Mouse (Mus musculus) NIH3T3 (cell line): ENCODE data around the gene Fancg.
A peak's percentile ranks its signal among the peaks of the same experiment; 100 is the strongest.

ENCODE experiments used
- DNase-seq: peaks from one replicate; pipeline ENCODE4 v3.0.0-alpha.2; 2012; ENCODE audit warnings: low read depth

The Fancg gene

DNA sequence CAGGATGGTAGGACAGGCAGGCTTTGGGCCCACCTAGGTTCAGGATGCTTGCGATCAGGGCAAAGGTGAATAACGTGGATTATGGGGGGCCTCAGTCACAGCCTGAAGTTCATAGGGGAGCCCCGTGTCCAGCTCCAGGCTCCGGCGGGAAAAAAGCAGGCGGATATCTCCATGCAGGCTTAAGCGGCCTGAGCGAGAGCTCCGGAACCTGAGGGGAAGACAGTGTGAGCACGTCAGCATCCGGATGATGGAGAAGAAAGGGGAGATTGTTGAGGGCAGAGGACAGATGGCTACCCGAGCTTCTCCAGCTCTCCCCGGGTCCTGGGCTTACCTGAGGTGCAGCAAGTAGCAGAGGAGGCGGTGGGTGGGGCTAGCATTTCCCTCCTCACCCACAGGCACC is 23.2 kb upstream of the Fancg start:
- no peak for DNase-seq

DNA sequence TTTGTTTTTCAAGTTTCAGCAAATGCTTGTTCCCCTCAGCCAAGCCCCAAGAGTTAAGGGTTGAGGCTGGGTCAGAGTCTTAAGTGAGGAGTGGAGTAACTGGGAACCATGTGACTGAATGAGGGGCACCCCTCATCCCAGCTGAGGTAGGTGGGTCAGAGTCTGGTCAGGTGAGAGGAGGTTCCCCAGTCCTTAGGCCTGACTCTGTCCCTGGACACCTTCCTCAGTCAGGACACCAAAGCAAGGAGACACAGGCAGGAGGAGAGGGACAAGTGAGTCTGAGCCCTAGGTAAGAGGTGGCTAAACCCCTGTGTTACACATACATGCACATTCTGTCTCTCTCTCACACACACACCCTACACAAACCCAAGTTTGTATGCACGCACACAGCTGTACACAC is 22.2 kb upstream of the Fancg start:
- DNase-seq = no peak

DNA sequence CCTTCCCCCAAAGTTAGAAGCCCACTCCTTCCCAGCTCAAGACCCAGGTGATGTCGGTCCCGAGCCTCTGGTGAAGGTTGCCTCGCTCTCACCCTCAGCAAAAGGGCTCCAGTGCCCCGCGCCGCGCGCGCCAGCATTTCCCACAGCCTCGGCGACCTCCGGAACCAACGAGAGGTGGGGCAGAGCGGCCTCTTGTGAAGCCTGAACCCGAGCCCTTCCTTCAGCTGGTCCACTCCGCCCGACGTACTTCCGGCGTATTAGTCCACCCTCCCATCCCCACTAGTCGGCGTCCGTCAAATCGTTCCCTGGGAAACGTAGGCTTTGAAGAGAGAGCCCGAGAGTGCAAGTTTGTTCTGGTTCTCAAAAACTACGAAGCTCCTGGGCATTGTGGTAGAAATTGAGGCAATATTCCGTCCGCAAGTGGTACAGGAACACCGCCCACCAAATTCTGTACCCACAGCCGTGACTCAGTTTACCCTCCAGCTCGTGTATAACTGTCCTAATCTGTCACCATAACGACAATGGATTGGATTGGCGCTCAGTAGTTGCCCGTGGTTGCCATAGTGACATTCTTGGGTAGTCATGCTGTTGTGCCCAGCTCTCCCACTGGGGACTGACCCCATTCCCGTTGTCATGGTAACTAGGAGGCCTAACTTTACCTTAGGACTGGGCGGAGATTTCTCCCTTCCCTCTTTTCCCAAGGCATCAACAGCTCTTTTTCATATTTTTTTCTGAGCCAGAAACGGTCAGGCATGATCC is 21.1 kb upstream of the Fancg start, which contains the start of gene Stoml2:
Gene Stoml2, minus strand, starts transcription at position 474 of the 759 bp plus-strand sequence.
- peak; percentile 94 for DNase-seq

DNA sequence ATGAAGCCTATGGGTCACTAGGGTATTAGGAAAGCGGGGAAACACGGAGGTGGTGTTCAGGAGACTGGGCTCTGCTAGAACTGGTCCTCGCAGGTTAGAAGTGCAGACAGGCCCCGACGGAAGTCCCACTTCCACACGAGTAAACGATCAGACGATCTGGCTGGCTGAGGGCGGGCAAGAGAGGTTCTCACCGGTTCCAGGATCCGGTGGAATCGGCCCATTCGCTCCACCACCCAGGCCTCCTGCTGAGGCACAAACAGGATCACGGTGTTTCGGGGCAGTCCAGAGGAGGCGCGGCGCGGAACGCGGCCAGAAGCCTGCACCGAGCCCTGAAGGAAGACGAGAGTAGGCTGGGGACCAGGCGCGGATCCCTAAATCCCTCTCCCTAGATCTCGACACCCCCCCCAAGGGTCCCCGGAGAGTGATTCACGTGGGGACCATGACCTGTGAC is 20.5 kb upstream of the Fancg start:
- DNase-seq = peak; percentile 59

DNA sequence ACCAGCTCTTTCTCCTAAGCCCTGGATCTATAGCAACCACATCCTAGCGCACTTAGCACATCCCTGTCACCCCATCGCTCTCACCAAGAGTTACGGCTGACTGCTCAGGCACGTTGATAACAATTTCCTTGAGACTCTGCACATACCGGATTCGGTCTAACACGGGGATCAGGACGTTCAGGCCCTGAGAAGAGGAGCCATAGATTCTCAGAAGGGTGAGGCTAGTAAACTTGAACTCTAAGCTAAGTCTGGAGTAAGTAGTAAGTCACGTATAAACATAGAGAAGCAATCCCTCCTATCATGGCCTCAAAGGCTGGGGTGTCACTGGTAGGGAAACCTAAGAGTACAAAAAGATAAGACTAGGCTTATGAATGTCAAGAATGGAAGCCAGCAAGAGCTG is 20.0 kb upstream of the Fancg start:
- DNase-seq = no peak

DNA sequence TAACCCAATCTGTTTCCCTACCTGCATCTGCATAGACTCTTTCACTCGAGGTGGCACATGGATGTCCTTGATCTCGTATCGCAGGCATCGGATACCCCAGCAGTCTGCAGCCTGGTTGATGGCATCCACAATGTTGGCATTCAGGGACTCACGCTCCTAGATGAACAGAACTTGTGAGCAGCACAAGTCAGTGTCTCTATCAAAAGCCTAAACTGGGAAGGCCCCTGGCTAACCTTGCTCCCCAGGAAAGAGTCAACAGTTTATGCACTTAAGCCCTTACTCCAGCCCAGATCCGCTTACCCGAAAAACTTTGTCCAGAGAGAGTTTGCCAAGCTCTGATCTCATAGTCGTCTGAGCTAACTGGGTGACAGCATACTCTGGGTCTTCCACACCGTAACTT is 19.4 kb upstream of the Fancg start:
- no peak for DNase-seq

DNA sequence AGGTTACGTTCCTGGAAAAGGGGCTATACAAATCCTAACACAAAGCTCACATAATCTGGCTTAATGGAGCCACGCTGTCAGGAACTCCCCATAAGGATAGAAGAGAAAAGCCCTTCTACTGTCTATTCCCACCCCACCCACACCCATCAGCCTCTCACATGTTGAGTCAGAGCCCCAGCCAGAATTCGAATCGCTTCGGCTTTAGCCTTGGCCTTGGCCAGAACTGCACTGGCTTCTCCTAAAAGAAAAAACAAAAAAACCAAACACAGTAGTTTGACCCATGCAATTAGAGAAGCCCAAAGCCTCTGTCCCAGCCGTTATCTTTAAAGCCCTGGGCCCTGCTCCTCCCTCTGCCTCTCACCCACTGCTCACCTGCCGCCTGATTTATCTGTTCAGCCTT is 18.8 kb upstream of the Fancg start:
- DNase-seq = no peak

DNA sequence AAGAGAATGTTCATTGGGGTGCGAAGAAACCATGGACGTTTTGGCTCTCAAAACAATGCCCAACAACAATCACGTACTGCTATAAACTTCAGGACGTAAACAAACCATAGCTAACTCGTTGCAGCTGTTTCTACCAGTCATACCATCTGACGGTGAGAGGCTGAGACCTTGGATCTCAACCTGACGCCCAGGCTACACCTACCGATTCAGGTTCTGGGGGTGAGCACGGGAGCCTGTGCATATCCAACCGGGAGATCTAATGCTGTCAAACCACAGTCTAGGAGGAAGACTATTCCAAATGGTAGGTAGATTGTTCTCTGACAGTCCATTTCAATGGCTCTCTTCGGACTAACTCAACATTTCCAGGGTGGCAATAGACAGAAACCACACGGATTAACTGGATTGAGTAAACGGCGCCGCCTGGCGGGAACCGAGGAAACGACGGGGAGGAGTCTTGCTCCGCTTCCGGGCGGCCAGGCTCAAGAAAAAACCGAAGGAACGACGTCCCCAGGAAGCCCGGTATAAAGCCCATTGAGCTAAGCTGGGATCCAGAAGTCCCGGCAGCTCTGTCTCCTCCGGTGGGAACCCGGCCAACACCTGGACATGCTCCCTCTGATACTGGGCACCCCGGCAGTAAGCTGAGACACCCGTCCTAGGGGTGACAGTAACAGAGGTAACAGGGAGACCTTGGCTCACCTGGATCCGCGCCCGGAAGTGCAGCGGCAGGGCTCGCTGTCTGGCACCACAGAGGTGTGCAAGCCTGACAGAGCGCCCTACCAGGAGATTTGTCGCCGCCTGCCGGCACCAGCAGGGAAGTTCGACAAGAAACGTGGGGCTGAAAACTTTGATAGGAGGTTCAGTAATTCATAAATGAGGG is 15.0 kb upstream of the Fancg start, which contains the start of gene Pigo:
Gene Pigo, minus strand, starts transcription at position 736 of the 877 bp plus-strand sequence.
- DNase-seq = peak; percentile 95

DNA sequence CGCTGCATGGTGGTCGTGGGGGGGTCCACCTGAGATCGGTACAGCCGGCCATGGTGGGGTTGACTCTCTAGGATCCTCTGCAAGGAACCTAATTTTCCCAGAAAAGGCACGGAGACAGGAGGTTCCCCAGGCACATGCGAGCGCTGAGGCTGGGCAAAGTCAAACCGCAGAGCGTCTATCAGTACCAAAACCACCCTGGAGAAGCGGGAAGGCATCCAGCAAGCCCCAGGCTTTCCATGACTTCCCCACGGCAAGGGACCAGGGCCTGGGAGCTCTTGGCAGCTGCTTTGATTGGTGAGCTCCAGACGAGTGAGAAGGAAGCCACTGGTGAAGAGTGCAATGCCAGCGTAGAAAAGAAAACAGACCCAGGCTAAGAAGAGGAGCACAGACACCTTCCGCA is 14.4 kb upstream of the Fancg start:
- DNase-seq = no peak

DNA sequence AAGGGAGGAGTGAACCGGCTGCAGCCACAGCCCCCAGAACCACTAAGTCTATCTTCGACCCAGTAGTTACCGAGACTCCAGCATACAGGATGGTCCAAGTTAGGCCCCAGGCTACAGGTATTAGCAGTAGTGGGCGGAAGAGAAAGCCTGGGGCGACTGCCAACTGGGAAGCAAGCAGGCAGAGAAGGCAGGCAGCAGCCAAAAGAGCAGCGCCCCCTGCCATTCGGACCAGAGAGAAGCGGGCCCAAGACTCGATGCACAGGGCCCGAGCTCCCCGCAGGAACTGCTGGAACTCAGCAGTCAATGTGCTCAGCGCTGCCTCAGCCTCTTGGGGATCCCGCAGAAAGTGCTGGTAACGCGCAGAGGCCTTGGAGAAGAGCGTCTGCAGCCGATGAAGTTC is 11.0 kb upstream of the Fancg start:
- no peak for DNase-seq

DNA sequence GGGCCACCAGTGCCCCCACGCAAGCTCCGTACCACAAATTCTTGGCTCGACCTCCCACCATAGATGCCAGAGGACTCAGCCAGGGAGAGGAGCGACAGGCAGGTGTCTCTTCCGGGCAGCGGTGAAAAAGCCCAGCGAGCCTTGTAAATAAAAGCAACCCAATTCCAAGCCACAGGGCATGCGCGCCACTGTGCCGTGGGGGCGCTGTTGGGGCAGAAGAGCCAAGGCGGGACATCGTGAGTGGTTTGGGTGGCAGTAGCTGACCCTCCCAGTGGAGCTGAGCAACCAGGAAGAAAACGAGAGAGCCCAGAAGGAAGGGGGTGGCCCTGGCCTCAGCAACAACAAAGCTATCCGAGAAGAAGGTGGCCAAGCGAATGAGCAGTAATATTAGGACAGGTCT is 10.6 kb upstream of the Fancg start:
- no peak for DNase-seq

DNA sequence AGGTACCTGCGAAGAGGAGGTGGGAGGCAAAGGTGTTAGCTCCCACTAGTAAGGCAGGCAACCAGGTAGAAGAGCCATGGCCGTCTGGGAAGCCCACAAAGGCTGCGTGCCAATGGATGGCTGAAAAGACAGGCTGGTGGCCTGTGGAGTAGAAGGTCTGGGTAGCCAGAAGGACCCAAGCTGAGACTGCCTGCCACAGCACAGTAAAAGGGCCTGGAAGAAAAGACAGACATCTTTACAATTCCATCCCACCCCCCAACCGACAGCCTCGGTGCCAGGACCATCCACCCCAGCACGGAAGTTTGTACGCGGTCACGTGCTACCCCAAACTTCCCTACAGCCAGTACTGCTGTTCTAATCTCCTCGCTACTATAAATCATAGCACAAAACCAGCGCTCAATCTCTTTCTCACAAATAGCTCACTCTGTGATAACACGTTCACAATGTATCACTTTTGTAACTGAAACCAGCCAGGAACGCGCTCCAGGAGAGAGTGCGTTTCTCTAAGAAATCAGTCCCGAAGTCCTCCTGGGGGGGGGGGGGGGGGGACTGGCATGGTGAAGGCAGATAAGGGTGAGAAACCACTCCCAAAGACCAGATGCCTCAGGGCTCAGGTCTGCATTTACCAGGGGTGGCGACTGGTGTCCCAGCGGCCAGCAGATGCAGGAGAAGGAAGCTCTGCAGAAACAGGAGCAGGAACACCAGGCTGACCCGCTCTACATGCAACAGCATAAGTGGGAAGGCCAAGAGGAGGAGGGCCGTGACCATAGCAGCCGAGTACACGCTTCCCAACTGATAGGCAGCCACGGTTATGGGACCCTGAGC is 9.5 kb upstream of the Fancg start:
- DNase-seq = no peak

DNA sequence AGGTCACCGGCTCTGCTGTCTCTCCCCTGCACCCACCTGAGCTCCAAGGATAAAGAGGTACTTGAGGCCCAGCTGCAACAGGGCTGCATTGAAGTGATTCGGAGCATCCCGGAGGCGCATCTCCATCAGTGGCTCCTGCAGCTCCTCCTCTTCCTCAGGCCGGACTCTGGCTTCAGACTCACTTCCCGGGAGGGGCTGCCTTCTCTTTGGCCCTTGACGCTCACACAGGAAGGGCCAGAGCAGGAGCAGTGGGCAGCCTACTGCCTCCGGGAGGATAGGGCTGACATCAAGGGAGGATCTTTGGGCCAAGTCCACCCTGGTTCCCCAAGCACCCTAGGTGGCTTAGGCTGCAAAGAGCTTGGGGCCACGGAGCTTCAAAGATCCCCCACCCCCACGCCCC is 8.9 kb upstream of the Fancg start:
- DNase-seq = no peak

DNA sequence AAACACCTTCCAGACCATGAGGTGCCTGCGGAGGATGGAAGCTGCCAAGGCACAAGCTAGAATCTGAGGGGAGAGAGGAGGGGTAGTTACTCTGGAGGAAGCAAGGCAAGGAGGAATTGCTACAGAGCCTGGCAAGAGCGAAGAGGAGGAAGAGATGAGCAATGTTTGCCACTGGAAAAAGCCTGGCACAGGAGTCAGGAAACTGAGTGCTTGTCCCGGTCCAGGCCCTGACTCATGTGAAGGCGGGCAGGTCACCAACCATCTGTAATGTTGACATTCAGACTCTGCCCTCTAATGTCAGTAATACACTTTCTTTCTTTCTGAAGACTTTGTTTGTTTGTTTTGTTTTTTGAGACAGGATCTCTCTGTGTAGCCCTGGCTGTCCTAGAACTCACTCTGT is 7.8 kb upstream of the Fancg start:
- DNase-seq = peak; percentile 33

DNA sequence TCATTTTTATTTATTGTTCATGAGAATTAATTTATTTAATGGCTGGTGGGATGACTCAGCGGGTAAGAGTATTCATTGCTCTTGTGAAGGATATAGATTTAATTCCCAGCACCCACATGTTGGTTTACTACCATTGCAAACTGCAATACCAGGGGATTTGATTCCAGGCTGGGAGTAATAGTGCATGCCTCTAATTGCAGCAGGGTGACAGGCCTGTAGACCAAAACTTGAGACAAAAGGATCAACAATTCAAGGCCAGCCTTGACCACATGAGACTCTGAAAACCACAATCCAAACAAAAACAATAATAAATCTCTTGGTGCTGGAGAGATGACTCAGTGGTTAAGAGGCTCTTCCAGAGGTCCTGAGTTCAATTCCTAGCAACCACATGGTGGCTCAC is 1.8 kb upstream of the Fancg start:
- DNase-seq = peak; percentile 76

DNA sequence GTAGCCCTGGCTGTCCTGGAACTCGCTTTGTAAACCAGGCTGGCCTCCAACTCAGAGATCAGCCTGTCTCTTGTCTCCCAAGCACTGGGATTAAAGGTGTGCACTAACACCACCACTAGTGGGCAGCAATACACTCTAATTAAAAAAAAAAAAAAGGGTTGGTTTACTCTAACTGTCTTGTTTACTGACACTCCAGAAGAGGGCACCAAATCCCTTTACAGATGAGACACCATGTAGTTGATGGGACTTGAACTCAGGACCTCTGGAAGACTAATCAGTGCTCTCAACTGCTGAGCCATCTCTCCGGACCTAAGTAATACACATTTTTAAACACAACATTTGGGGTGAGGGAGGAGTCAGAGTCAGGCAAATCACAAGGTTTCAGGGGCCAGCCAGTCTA is 4.5 kb downstream of the Fancg start:
- peak; percentile 76 for DNase-seq

DNA sequence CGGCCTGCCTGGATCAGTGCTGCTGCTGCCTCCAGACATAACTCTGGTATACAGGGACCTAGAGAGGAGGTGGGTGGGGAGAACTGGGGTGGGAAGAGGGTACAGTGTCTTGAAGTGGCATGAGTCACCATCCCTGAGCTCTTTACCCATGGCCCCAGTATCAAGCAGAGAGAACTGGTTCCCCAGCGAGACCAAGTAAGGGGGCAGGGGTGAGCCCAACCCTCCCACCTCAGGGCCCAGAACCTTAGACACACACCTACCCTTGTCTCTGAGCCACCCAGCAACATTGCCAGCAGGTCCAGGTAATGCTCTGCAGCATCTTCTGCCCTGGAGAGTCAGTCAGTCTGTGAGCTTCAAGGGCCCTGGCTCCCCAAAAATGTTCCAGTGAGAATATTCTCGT is 5.4 kb downstream of the Fancg start:
- DNase-seq = no peak

DNA sequence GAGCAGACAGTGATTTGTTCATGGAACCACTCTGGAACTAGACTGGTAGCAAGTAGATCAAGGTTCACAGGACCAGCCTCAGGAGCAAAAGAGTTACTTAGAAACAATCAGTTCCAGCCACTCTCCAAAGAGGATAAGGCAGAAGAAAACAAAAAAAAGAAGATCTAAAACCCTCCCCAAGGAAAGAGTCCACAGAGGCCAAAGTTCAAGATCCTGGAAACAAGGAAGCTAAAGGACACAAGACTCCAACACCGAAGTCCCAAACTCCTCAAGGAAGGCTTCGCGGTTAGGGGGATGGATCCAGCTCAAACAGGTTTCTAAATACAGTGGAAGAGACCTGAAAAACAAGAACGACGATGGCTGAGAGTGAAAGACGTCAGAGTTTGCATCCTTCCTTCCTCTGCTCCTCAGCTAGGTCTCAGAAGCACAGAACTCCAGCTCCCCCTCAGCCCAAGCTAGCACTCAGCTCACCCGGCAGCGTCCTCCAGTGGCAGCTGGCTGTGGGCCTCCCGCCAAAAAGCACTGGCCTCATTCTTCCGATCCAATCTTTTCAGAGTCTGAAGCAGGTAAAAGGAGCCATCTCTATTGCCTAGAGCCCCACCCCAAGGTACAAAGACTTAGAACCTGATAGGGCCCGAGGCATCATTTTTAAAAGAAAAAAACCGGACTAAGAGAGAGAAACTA is 7.4 kb downstream of the Fancg start:
- DNase-seq = no peak

DNA sequence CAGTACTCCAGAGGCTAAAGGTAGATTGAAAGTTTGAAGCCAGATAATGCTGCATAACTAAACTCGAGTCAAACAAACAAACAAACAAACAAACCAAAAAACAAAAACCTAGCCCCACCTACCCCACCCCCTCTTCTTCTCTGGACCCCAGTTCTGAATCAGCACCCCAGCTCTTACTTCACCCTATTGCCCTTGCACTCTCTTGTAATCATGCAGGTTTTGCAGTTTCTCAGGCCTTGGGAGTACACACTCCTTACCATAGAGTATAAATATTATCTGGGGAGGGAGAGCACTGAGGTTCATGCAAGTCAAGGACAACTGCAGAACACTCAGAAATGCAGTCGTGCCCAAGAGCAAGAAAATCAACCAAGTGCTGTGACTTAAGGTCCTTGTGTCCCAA is 9.0 kb downstream of the Fancg start:
- DNase-seq = no peak

DNA sequence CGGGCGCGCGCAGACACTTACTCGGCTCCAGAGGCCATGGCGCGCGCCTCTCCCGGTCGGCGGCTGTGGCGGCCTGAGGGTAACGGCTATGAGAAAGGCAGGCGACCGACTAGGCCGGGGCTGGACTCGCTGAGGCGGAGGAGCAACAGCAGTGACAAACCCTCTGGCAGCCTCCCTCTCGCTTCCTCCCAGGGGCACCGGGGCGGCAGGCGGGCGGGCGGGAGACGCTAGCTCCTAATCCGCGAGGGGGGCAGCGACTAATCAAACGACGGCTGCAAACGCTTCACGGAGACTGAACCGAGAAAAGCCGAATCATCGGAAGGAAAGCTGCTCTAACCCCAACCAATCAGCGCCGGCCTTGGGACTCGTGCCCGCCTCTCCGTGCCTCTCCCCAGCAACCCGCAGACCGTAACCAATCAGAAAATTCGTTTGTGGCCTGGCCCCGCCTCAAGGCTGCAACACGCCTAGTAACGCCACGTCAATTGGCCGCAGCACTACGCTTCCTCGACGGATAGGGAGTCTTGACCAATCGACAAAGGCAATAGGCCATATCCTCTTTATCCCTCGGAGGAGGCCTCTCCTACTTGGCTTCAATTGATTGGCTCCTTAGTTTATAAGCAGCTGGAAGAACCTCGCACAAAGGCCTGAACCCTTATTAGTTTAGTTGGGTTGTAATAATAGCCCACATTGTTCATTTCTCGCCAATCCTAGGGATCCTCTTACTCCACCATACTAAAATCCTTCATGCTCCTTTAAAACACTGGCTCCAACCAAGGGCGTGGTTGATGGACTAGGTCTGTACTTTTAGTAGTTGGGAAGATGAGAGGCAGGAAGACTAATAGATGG is 9.9 kb downstream of the Fancg start, which contains the start of gene Vcp:
Gene Vcp, minus strand, starts transcription at position 367 of the 846 bp plus-strand sequence.
- DNase-seq = peak; percentile 98
